22 mouse cellular contexts compared by ENCODE assay signal in the genomic region with DNA sequence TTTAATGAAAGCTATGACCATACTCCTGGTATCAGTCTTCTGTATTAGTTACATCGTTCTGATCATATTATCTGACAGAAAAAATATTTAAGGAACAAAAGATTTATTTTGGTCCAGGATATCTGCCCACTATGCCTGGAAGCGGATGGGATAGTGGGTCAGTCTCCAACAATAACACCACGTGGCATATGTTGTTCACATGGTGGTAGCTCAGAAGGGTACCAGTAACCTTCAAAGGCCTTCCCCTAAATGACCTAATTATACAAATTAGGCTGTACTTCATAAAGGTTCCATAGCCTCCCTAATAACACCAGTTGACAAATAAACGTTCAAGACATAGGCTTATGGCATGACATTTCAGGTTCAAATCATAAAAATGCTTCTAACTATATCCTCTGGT. TPM values are rescaled to one million over a fixed set of nuclear protein-coding genes. Genes with fewer than 3 reads are reported as not detected.
DNase-seq lines count a peak whose midpoint lies in the region; ATAC-seq lines count a peak whose summit lies in the region.
"Had no signal": no experiment of that assay in that cellular context is flagged by ENCODE, and none has a peak within 500 bp of the region (broad histone marks: within the 10 kb centered on the region; RNA-seq: fewer than 3 reads in every experiment).

No protein-coding gene starts in this region.

- H3K36me3 ChIP-seq in heart, embryonic 15.5 days, result no peaks in the 10 kb centered on the region
- no peaks in the 10 kb centered on the region for H3K36me3 ChIP-seq in liver, embryonic 12.5 days
- H3K36me3 ChIP-seq in liver, embryonic 11.5 days (ENCODE audit: control insufficient read depth, insufficient read depth, low read length), result no peaks in the 10 kb centered on the region
- H3K36me3 ChIP-seq: G1E; hindbrain, embryonic 13.5 days; limb, embryonic 13.5 days; liver, embryonic 15.5 days; neural tube, embryonic 15.5 days; stomach, embryonic 15.5 days had no signal

- no peak for ATAC-seq in heart, embryonic 15.5 days (replicated peaks; ENCODE audit: insufficient number of reproducible peaks, insufficient read depth, low FRiP score, low read depth)
- ATAC-seq in liver, embryonic 12.5 days, result no peak
- no peak for ATAC-seq in liver, embryonic 11.5 days (replicated peaks; ENCODE audit: low FRiP score)
- ATAC-seq: forebrain, embryonic 16.5 days had no signal

- no peak overlapping the region for H3K9ac ChIP-seq in heart, embryonic 15.5 days
- no peak overlapping the region for H3K9ac ChIP-seq in liver, embryonic 12.5 days
- H3K9ac ChIP-seq in liver, embryonic 11.5 days (ENCODE audit: low read depth, low read length), result no peak overlapping the region
- H3K9ac ChIP-seq: hindbrain, embryonic 13.5 days; limb, embryonic 13.5 days; neural tube, embryonic 15.5 days; stomach, embryonic 15.5 days had no signal

- H3K27ac ChIP-seq in heart, embryonic 15.5 days, result peak overlapping the region; percentile 72
- H3K27ac ChIP-seq in liver, embryonic 12.5 days, result no peak overlapping the region
- no peak overlapping the region for H3K27ac ChIP-seq in liver, embryonic 11.5 days (ENCODE audit: low read depth, low read length)
- H3K27ac ChIP-seq: hindbrain, embryonic 13.5 days; limb, embryonic 13.5 days; liver, embryonic 15.5 days; neural tube, embryonic 15.5 days; stomach, embryonic 15.5 days had no signal

- no peaks in the 10 kb centered on the region for H3K27me3 ChIP-seq in heart, embryonic 15.5 days
- H3K27me3 ChIP-seq in liver, embryonic 12.5 days (replicated peaks), result no peaks in the 10 kb centered on the region
- no peaks in the 10 kb centered on the region for H3K27me3 ChIP-seq in liver, embryonic 11.5 days (replicated peaks; ENCODE audit: control insufficient read depth, insufficient read depth, low read length)
- H3K27me3 ChIP-seq: hindbrain, embryonic 13.5 days; limb, embryonic 13.5 days; liver, embryonic 15.5 days; neural tube, embryonic 15.5 days; stomach, embryonic 15.5 days had no signal

- peaks cover 13% of the 10 kb centered on the region for H3K4me1 ChIP-seq in heart, embryonic 15.5 days (replicated peaks)
- H3K4me1 ChIP-seq in liver, embryonic 12.5 days, result peaks cover 25% of the 10 kb centered on the region; the same call in 1 of the 2 replicates
- no peaks in the 10 kb centered on the region for H3K4me1 ChIP-seq in liver, embryonic 11.5 days (replicated peaks; ENCODE audit: control insufficient read depth, insufficient read depth, low read length)
- H3K4me1 ChIP-seq: hindbrain, embryonic 13.5 days; limb, embryonic 13.5 days; neural tube, embryonic 15.5 days; stomach, embryonic 15.5 days had no signal

- intact Hi-C loops in heart, postnatal 10 days (cut with DNase I), result loop anchor here (2.0 to 5.0 kb wide), 2 partner anchors 23 to 114 kb away; a partner anchor contains a TSS

- DNase-seq in heart, adult 11 months, result peak; percentile 83
- no peak for DNase-seq in heart, adult 8-10 months (ENCODE audit: low spot score)
- DNase-seq in heart, postnatal 10 days, result no peak
- no peak for DNase-seq in liver, embryonic 11.5 days (ENCODE audit: low spot score)
- DNase-seq in A20 (ENCODE audit: low read depth, low spot score), result peak; percentile 52
- DNase-seq: cerebellum, adult 2 months; cerebellum, postnatal 14 days; gastrocnemius, postnatal 36 days; midbrain, embryonic 14.5 days; retina, postnatal 1 day; right cerebral cortex, postnatal 14 days had no signal

- H3K9me3 ChIP-seq in heart, embryonic 15.5 days (replicated peaks), result no peaks in the 10 kb centered on the region
- no peaks in the 10 kb centered on the region for H3K9me3 ChIP-seq in liver, embryonic 12.5 days (replicated peaks)
- H3K9me3 ChIP-seq in liver, embryonic 11.5 days (ENCODE audit: control insufficient read depth, low read length), result no peaks in the 10 kb centered on the region
- H3K9me3 ChIP-seq: G1E; hindbrain, embryonic 13.5 days; limb, embryonic 13.5 days; liver, embryonic 15.5 days; neural tube, embryonic 15.5 days; stomach, embryonic 15.5 days had no signal

- H3K4me2 ChIP-seq in heart, embryonic 15.5 days, result no peak overlapping the region
- peak overlapping the region; percentile 38; the same call in 1 of the 2 replicates for H3K4me2 ChIP-seq in liver, embryonic 12.5 days
- no peak overlapping the region for H3K4me2 ChIP-seq in liver, embryonic 11.5 days
- H3K4me2 ChIP-seq: hindbrain, embryonic 13.5 days; limb, embryonic 13.5 days; neural tube, embryonic 15.5 days had no signal

- WGBS in heart, embryonic 15.5 days, result 75% methylated on average over 4 of the region's 4 CpGs
- WGBS in liver, embryonic 12.5 days (ENCODE audit: insufficient replicate concordance), result 57% methylated on average over 4 of the region's 4 CpGs
- 73% methylated on average over 4 of the region's 4 CpGs for WGBS in liver, embryonic 11.5 days

- H3K4me3 ChIP-seq in heart, embryonic 15.5 days, result no peak overlapping the region
- H3K4me3 ChIP-seq in liver, embryonic 12.5 days, result no peak overlapping the region
- no peak overlapping the region for H3K4me3 ChIP-seq in liver, embryonic 11.5 days (ENCODE audit: low read depth, low read length)
- H3K4me3 ChIP-seq: erythroblast, embryonic 14.5 days; hindbrain, embryonic 13.5 days; layer of hippocampus, adult 2 months; limb, embryonic 13.5 days; neural tube, embryonic 15.5 days had no signal

RNA-seq across cellular contexts. Expression of a gene that starts 0.7 kb away (rescaled TPM):
- 1 to 10 TPM; 3.3 to 4.2 (median 4.0) TPM for total RNA-seq in heart, adult 8-10 months (2022)
- polyA plus RNA-seq in heart, embryonic 15.5 days (2015; fragmentation: Nextera tagmentation; extraction: Ambion mirVana), result 15.3 and 24.6 TPM in 2 replicates
- total RNA-seq in heart, postnatal 10 days (2021), result 10 to 100 TPM in 1 of 2 experiments, 1 to 10 TPM in 1; 8.8 to 12.0 TPM
- 17.4 and 18.0 TPM in 2 replicates for polyA plus RNA-seq in liver, embryonic 12.5 days (2016; fragmentation: Nextera tagmentation; extraction: Ambion mirVana)
- polyA plus RNA-seq in liver, embryonic 11.5 days (2014; fragmentation: Nextera tagmentation; extraction: Ambion mirVana), result 23.1 and 23.4 TPM in 2 replicates
- polyA plus RNA-seq: erythroblast, embryonic 14.5 days had no signal

Comparison
In these comparisons a context has a peak if more than half of its experiments do, and no peak if none do; other contexts are left out.
1. DNase-seq: peak in heart, adult 11 months (single experiment) and A20 (single experiment); none in heart, adult 8-10 months (single experiment), heart, postnatal 10 days (0 of 2) and liver, embryonic 11.5 days (single experiment).